Comparison of ENCODE assay signal across 27 mouse cellular contexts in the genomic region with DNA sequence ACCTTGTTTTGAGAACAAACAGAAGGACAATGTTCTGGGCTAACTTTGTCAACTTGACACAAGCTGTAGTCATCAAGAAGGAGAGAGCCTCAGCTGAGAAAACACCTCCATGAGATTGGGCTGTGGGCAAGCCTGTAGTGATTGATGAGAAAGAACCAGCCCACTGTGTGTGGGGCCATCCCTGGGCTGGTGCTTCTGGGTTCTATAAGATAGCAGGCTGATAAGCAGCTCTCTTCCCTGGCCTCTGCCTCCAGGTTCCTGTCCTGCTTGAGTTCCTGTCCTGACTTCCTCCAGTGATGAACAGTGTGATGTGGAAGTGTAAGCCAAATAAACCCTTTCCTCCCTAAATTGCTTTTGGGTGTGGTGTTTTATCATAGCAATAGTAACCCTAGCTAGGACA.
"Had no signal": no experiment of that assay in that cellular context is flagged by ENCODE, and none has a peak within 500 bp of the region (broad histone marks: within the 10 kb centered on the region; RNA-seq: fewer than 3 reads in every experiment).

No protein-coding gene starts in this region.

- H3K27ac ChIP-seq: limb, embryonic 10.5 days; limb, embryonic 12.5 days; limb, embryonic 13.5 days; limb, embryonic 15.5 days; liver, embryonic 12.5 days; liver, embryonic 13.5 days; liver, embryonic 14.5 days; liver, embryonic 15.5 days; lung, embryonic 15.5 days; macrophage; midbrain, embryonic 10.5 days; midbrain, embryonic 12.5 days; midbrain, embryonic 13.5 days; midbrain, embryonic 15.5 days; neural tube, embryonic 12.5 days had no signal

- H3K9me3 ChIP-seq: limb, embryonic 10.5 days; limb, embryonic 12.5 days; limb, embryonic 13.5 days; limb, embryonic 15.5 days; liver, embryonic 12.5 days; liver, embryonic 13.5 days; liver, embryonic 15.5 days; lung, embryonic 15.5 days; midbrain, embryonic 10.5 days; midbrain, embryonic 12.5 days; midbrain, embryonic 13.5 days; midbrain, embryonic 15.5 days; neural tube, embryonic 12.5 days had no signal

- H3K27me3 ChIP-seq: limb, embryonic 12.5 days; limb, embryonic 13.5 days; limb, embryonic 15.5 days; lung, embryonic 15.5 days; megakaryocyte, embryonic 14.5 days; midbrain, embryonic 13.5 days; midbrain, embryonic 15.5 days; neural tube, embryonic 12.5 days had no signal

- H3K4me3 ChIP-seq: limb, embryonic 10.5 days; limb, embryonic 12.5 days; limb, embryonic 13.5 days; limb, embryonic 15.5 days; liver, embryonic 12.5 days; liver, embryonic 13.5 days; liver, embryonic 15.5 days; lung, embryonic 15.5 days; midbrain, embryonic 10.5 days; midbrain, embryonic 12.5 days; midbrain, embryonic 13.5 days; midbrain, embryonic 15.5 days; myocyte; neural tube, embryonic 12.5 days had no signal

- DNase-seq: left cerebral cortex, postnatal 4 days; liver; liver, embryonic 13.5 days; liver, postnatal 0 days; lung, adult 18-20 months; lung, adult 2 months; lung, embryonic 14.5 days; lung, postnatal 10 days; lung, postnatal 14 days; lung, postnatal 36 days; midbrain, embryonic 14.5 days had no signal

- H3K9ac ChIP-seq: limb, embryonic 12.5 days; limb, embryonic 13.5 days; limb, embryonic 15.5 days; liver, embryonic 12.5 days; liver, embryonic 13.5 days; liver, embryonic 14.5 days; liver, embryonic 15.5 days; liver, postnatal 0 days; lung, embryonic 14.5 days; lung, embryonic 15.5 days; midbrain, embryonic 12.5 days; midbrain, embryonic 13.5 days; midbrain, embryonic 15.5 days; neural tube, embryonic 12.5 days had no signal

- H3K36me3 ChIP-seq: limb, embryonic 12.5 days; limb, embryonic 13.5 days; limb, embryonic 15.5 days; liver, embryonic 12.5 days; liver, embryonic 13.5 days; liver, embryonic 15.5 days; lung, embryonic 15.5 days; midbrain, embryonic 10.5 days; midbrain, embryonic 12.5 days; midbrain, embryonic 13.5 days; midbrain, embryonic 15.5 days; neural tube, embryonic 12.5 days had no signal
